Mouse (Mus musculus) spleen, adult 2 months (tissue): ENCODE results near the gene Ank2. TPM values are rescaled to one million over a fixed set of nuclear protein-coding genes. Genes with fewer than 3 reads are reported as not detected.

Experiments
- DNase-seq, 2 experiments: peaks; one replicate each; pipeline versions ENCODE4 v3.0.0 to v3.0.0-alpha.2; 2012 to 2021; ENCODE audit warnings: low spot score in 2 of 2, low read depth in 1 of 2
- H3K27ac ChIP-seq: fragments of 200-500 bp; 2 replicates; pipeline ENCODE4 v1.5.1; 2012; ENCODE audit warnings: low read length, inconsistent platforms; ENCODE audit not compliant: insufficient read depth
- H3K27me3 ChIP-seq: fragments of 200-500 bp; 2 replicates; pipeline ENCODE4 v1.6.1; 2012; ENCODE audit warnings: mild to moderate bottlenecking, moderate library complexity, low read length, inconsistent platforms; ENCODE audit not compliant: control insufficient read depth, insufficient read depth
- H3K36me3 ChIP-seq: fragments of 200-500 bp; 2 replicates; pipeline ENCODE4 v1.6.1; 2012; ENCODE audit warnings: mild to moderate bottlenecking, low read length, inconsistent platforms; ENCODE audit not compliant: control insufficient read depth, insufficient read depth
- H3K4me1 ChIP-seq: fragments of 200-500 bp; 2 replicates; pipeline ENCODE4 v1.6.1; 2011; ENCODE audit warnings: inconsistent platforms; ENCODE audit not compliant: control insufficient read depth, insufficient read depth, insufficient read length
- H3K4me3 ChIP-seq: fragments of 200-500 bp; 2 replicates; pipeline ENCODE4 v1.5.1; 2011; ENCODE audit warnings: mild to moderate bottlenecking, inconsistent platforms; ENCODE audit not compliant: insufficient read depth, insufficient read length; ENCODE audit errors: extremely low read depth
- CTCF ChIP-seq: fragments of 200-500 bp; IDR thresholded peaks from 2 replicates; pipeline ENCODE4 v1.5.1; 2011; ENCODE audit warnings: mild to moderate bottlenecking, inconsistent platforms; ENCODE audit not compliant: insufficient read depth, insufficient read length, insufficient replicate concordance; ENCODE audit errors: extremely low read depth
- POLR2A ChIP-seq: fragments of 200-500 bp; IDR thresholded peaks from 2 replicates; pipeline ENCODE4 v1.6.1; 2011; ENCODE audit warnings: low read depth, low read length, inconsistent platforms
- WGBS: fragments of 180-500 bp; shearing (Covaris S2); methylation state at CpG from one replicate; pipeline ENCODE4 v1.1.7; 2018; 5-methylcytosine and 5-hydroxymethylcytosine counted together
- polyA plus RNA-seq: library from polyadenylated mRNA; depleted of rRNA; stranded (reverse); fragments of >200 nt; gene quantifications from 2 replicates; pipeline ENCODE4 v1.2.3, GENCODE M21; 2012

Gene Ank2
- polyA plus RNA-seq, 1 experiment: 2.1 TPM

GRCm38 (mm10) chr3:127093631-127094030 lies 405.5 kb downstream of the Ank2 start:
- no peak overlapping the region for H3K27ac ChIP-seq
- no peak overlapping the region for H3K4me3 ChIP-seq
- no peak for TF ChIP-seq POLR2A
- TF ChIP-seq CTCF: no peak
- DNase-seq: no peak
- H3K4me1 ChIP-seq: no peaks in the 10 kb centered on the region
- 92% methylated on average over 4 of the region's 4 CpGs for WGBS
- no peaks in the 10 kb centered on the region for H3K36me3 ChIP-seq
- no peaks in the 10 kb centered on the region for H3K27me3 ChIP-seq

GRCm38 (mm10) chr3:127087574-127087973 lies 411.6 kb downstream of the Ank2 start:
- Histone ChIP-seq H3K4me3 (no peak overlapping the region), H3K27me3 (no peaks in the 10 kb centered on the region), H3K4me1 (no peaks in the 10 kb centered on the region), H3K27ac (no peak overlapping the region), H3K36me3 (no peaks in the 10 kb centered on the region)
- DNase-seq: no peak
- TF ChIP-seq CTCF (no peak), POLR2A (no peak)
- WGBS: 94% methylated on average over 1 of the region's 1 CpGs

GRCm38 (mm10) chr3:127086834-127087506 lies 412.2 kb downstream of the Ank2 start:
- no peak for DNase-seq
- H3K4me1 ChIP-seq: no peaks in the 10 kb centered on the region
- no peaks in the 10 kb centered on the region for H3K27me3 ChIP-seq
- TF ChIP-seq CTCF (no peak), POLR2A (no peak)
- H3K36me3 ChIP-seq: no peaks in the 10 kb centered on the region
- no peak overlapping the region for H3K4me3 ChIP-seq
- H3K27ac ChIP-seq: no peak overlapping the region
- WGBS: 75% methylated on average over 3 of the region's 3 CpGs

GRCm38 (mm10) chr3:127077369-127077768 lies 421.8 kb downstream of the Ank2 start:
- TF ChIP-seq CTCF (no peak), POLR2A (no peak)
- H3K27ac ChIP-seq: no peak overlapping the region
- WGBS: 78% methylated on average over 5 of the region's 5 CpGs

GRCm38 (mm10) chr3:127075531-127076280 lies 423.4 kb downstream of the Ank2 start:
- Histone ChIP-seq H3K36me3 (no peaks in the 10 kb centered on the region), H3K4me3 (no peak overlapping the region), H3K27me3 (no peaks in the 10 kb centered on the region), H3K4me1 (no peaks in the 10 kb centered on the region), H3K27ac (no peak overlapping the region)
- 84% methylated on average over 8 of the region's 8 CpGs for WGBS
- no peak for DNase-seq
- TF ChIP-seq CTCF (no peak), POLR2A (no peak)

More at GRCm38 (mm10) chr3:127077369-127077768, 421.8 kb downstream of the Ank2 start:
- no peak for DNase-seq
- no peaks in the 10 kb centered on the region for H3K4me1 ChIP-seq
- H3K4me3 ChIP-seq: no peak overlapping the region
- no peaks in the 10 kb centered on the region for H3K27me3 ChIP-seq
- no peaks in the 10 kb centered on the region for H3K36me3 ChIP-seq

GRCm38 (mm10) chr3:127071471-127071870 lies 427.7 kb downstream of the Ank2 start:
- Histone ChIP-seq H3K4me1 (no peaks in the 10 kb centered on the region), H3K27me3 (no peaks in the 10 kb centered on the region), H3K4me3 (no peak overlapping the region), H3K36me3 (no peaks in the 10 kb centered on the region), H3K27ac (no peak overlapping the region)
- DNase-seq: no peak
- 72% methylated on average over 1 of the region's 1 CpGs for WGBS
- TF ChIP-seq CTCF (no peak), POLR2A (no peak)

- no peak for DNase-seq
- TF ChIP-seq POLR2A (no peak), CTCF (no peak)
- H3K4me3 ChIP-seq: no peak overlapping the region
- WGBS: 89% methylated on average over 5 of the region's 5 CpGs
- no peaks in the 10 kb centered on the region for H3K4me1 ChIP-seq
- no peaks in the 10 kb centered on the region for H3K36me3 ChIP-seq
- no peak overlapping the region for H3K27ac ChIP-seq
- no peaks in the 10 kb centered on the region for H3K27me3 ChIP-seq
These were observed 435.3 kb downstream of the Ank2 start for GRCm38 (mm10) chr3:127063654-127064386.
